Mouse (Mus musculus) megakaryocyte, embryonic 14.5 days (primary cell): ENCODE results near the gene Efnb2. TPM values are rescaled to one million over a fixed set of nuclear protein-coding genes. Genes with fewer than 3 reads are reported as not detected.

ENCODE experiments used
- H3K27me3 ChIP-seq: replicated peaks from 2 replicates; pipeline ENCODE3; 2012; ENCODE audit warnings: inconsistent platforms
- H3K36me3 ChIP-seq: replicated peaks from 2 replicates; pipeline ENCODE3; 2012; ENCODE audit warnings: low read length, inconsistent platforms, mixed read lengths
- H3K4me1 ChIP-seq: 2 replicates; pipeline ENCODE4 v1.6.1; 2012; ENCODE audit warnings: inconsistent platforms
- H3K4me3 ChIP-seq: replicated peaks from 2 replicates; pipeline ENCODE3; 2012; ENCODE audit warnings: moderate library complexity, mild to moderate bottlenecking, inconsistent platforms
- H3K9me3 ChIP-seq: 2 replicates; pipeline ENCODE4 v1.6.1; 2012; ENCODE audit warnings: inconsistent platforms
- FLI1 ChIP-seq: IDR thresholded peaks from 2 replicates; pipeline ENCODE4 v1.6.1; 2012; ENCODE audit warnings: low read length, inconsistent platforms, mixed read lengths
- GATA1 ChIP-seq: IDR thresholded peaks from 3 replicates; pipeline ENCODE4 v1.6.1; 2012; ENCODE audit warnings: mixed read lengths, low read length, inconsistent platforms, borderline replicate concordance
- polyA plus RNA-seq: library from polyadenylated mRNA; stranded (reverse); fragments of >175 nt; gene quantifications from 2 replicates; pipeline ENCODE4 v1.2.3, GENCODE M21; 2012; ENCODE audit warnings: low replicate concordance; ENCODE audit not compliant: insufficient read depth

The Efnb2 gene
- polyA plus RNA-seq, 1 experiment = 0.19 TPM

GRCm38 (mm10) chr8:8619221-8620194 is 41.5 kb downstream of the Efnb2 start:
- peaks cover 2% of the 10 kb centered on the region for H3K27me3 ChIP-seq
- no peak for TF ChIP-seq FLI1
- no peak for TF ChIP-seq GATA1
- peaks cover 11% of the 10 kb centered on the region for H3K4me1 ChIP-seq
- no peak overlapping the region for H3K4me3 ChIP-seq
- peaks cover 14% of the 10 kb centered on the region for H3K9me3 ChIP-seq
- H3K36me3 ChIP-seq = peaks cover 7% of the 10 kb centered on the region

- TF ChIP-seq GATA1 (no peak), FLI1 (no peak)
- Histone ChIP-seq H3K9me3 (no peaks in the 10 kb centered on the region), H3K36me3 (no peaks in the 10 kb centered on the region), H3K4me1 (peaks cover 9% of the 10 kb centered on the region), H3K27me3 (peaks cover 6% of the 10 kb centered on the region), H3K4me3 (no peak overlapping the region)
Measured at GRCm38 (mm10) chr8:8613844-8614243, 47.2 kb downstream of the Efnb2 start.

GRCm38 (mm10) chr8:8611928-8612327 is 49.1 kb downstream of the Efnb2 start:
- H3K4me1 ChIP-seq = peaks cover 9% of the 10 kb centered on the region
- TF ChIP-seq GATA1 (no peak), FLI1 (no peak)

GRCm38 (mm10) chr8:8609791-8610190 is 51.3 kb downstream of the Efnb2 start:
- H3K4me1 ChIP-seq = peaks cover 9% of the 10 kb centered on the region
- TF ChIP-seq GATA1 = no peak
- no peak for TF ChIP-seq FLI1
- no peaks in the 10 kb centered on the region for H3K9me3 ChIP-seq
- H3K36me3 ChIP-seq = no peaks in the 10 kb centered on the region
- H3K4me3 ChIP-seq = no peak overlapping the region
- peaks cover 14% of the 10 kb centered on the region for H3K27me3 ChIP-seq

More at GRCm38 (mm10) chr8:8611928-8612327, 49.1 kb downstream of the Efnb2 start:
- H3K4me3 ChIP-seq = no peak overlapping the region
- H3K36me3 ChIP-seq = no peaks in the 10 kb centered on the region
- peaks cover 9% of the 10 kb centered on the region for H3K27me3 ChIP-seq
- no peaks in the 10 kb centered on the region for H3K9me3 ChIP-seq

GRCm38 (mm10) chr8:8609141-8609540 is 51.9 kb downstream of the Efnb2 start:
- H3K4me3 ChIP-seq = no peak overlapping the region
- no peak for TF ChIP-seq FLI1
- no peak for TF ChIP-seq GATA1
- no peaks in the 10 kb centered on the region for H3K36me3 ChIP-seq
- H3K9me3 ChIP-seq = no peaks in the 10 kb centered on the region
- peaks cover 6% of the 10 kb centered on the region for H3K4me1 ChIP-seq
- peaks cover 14% of the 10 kb centered on the region for H3K27me3 ChIP-seq

- no peaks in the 10 kb centered on the region for H3K9me3 ChIP-seq
- TF ChIP-seq GATA1 (no peak), FLI1 (no peak)
- H3K36me3 ChIP-seq = no peaks in the 10 kb centered on the region
- H3K4me3 ChIP-seq = no peak overlapping the region
- H3K4me1 ChIP-seq = peaks cover 20% of the 10 kb centered on the region
- H3K27me3 ChIP-seq = peaks cover 14% of the 10 kb centered on the region
Measured at GRCm38 (mm10) chr8:8605621-8606020, 55.4 kb downstream of the Efnb2 start.

GRCm38 (mm10) chr8:8603875-8604274 is 57.2 kb downstream of the Efnb2 start:
- Histone ChIP-seq H3K4me1 (peaks cover 20% of the 10 kb centered on the region), H3K27me3 (peaks cover 9% of the 10 kb centered on the region), H3K9me3 (no peaks in the 10 kb centered on the region; the same call in 1 of the 2 replicates), H3K36me3 (no peaks in the 10 kb centered on the region), H3K4me3 (no peak overlapping the region)
- TF ChIP-seq FLI1 (no peak), GATA1 (no peak)

- Histone ChIP-seq H3K36me3 (no peaks in the 10 kb centered on the region), H3K4me1 (peaks cover 20% of the 10 kb centered on the region), H3K4me3 (peak overlapping the region; percentile 69), H3K27me3 (peaks cover 12% of the 10 kb centered on the region), H3K9me3 (no peaks in the 10 kb centered on the region; the same call in 1 of the 2 replicates)
- TF ChIP-seq FLI1 (no peak), GATA1 (no peak)
Measured at GRCm38 (mm10) chr8:8602616-8603461, 58.2 kb downstream of the Efnb2 start.

- TF ChIP-seq GATA1 (no peak), FLI1 (no peak)
- Histone ChIP-seq H3K36me3 (no peaks in the 10 kb centered on the region), H3K9me3 (no peaks in the 10 kb centered on the region; the same call in 1 of the 2 replicates), H3K4me3 (no peak overlapping the region), H3K27me3 (peaks cover 22% of the 10 kb centered on the region), H3K4me1 (peaks cover 20% of the 10 kb centered on the region)
Measured at GRCm38 (mm10) chr8:8599931-8600330, 61.1 kb downstream of the Efnb2 start.
